Mouse (Mus musculus) forebrain, embryonic 14.5 days (tissue): ENCODE measurements around the gene Fars2. TPM values are rescaled to one million over a fixed set of nuclear protein-coding genes. Genes with fewer than 3 reads are reported as not detected.

Experiments
- ATAC-seq: fragments of 200-750 bp; cut with Nextera tagmentation; 2 replicates; pipeline ENCODE4 v1.8.0; 2017; ENCODE audit warnings: mild to moderate bottlenecking, moderate library complexity
- DNase-seq: peaks from one replicate; pipeline ENCODE4 v3.0.0-alpha.2; 2015; ENCODE audit warnings: low spot score
- H3K27ac ChIP-seq: fragments of 300-500 bp; sonication (generic); 2 replicates; pipeline ENCODE4 v1.5.1; 2014; ENCODE audit warnings: low read depth, mild to moderate bottlenecking, control low read depth, low read length, moderate library complexity
- H3K27me3 ChIP-seq: fragments of 300-500 bp; sonication (generic); replicated peaks from 2 replicates; pipeline ENCODE4 v1.6.1; 2014; ENCODE audit warnings: low read length, control low read depth, mixed read lengths; ENCODE audit not compliant: control insufficient read depth, insufficient read depth
- H3K36me3 ChIP-seq: fragments of 300-500 bp; sonication (generic); 2 replicates; pipeline ENCODE4 v1.6.1; 2014; ENCODE audit warnings: low read length, control low read depth; ENCODE audit not compliant: control insufficient read depth, insufficient read depth
- H3K4me1 ChIP-seq: fragments of 300-500 bp; sonication (generic); 2 replicates; pipeline ENCODE4 v1.6.1; 2014; ENCODE audit warnings: antibody characterized with exemption, low read length, control low read depth; ENCODE audit not compliant: control insufficient read depth, insufficient read depth
- H3K4me2 ChIP-seq: fragments of 300-500 bp; sonication (generic); 2 replicates; pipeline ENCODE4 v1.6.1; 2014; ENCODE audit warnings: mild to moderate bottlenecking, control low read depth, low read length
- H3K4me3 ChIP-seq: fragments of 300-500 bp; sonication (generic); 2 replicates; pipeline ENCODE4 v1.5.1; 2014; ENCODE audit warnings: low read depth, low read length, control low read depth
- H3K9ac ChIP-seq: fragments of 300-500 bp; sonication (generic); 2 replicates; pipeline ENCODE4 v1.6.1; 2014; ENCODE audit warnings: mild to moderate bottlenecking, low read length, control low read depth, moderate library complexity
- H3K9me3 ChIP-seq: fragments of 300-500 bp; sonication (generic); replicated peaks from 2 replicates; pipeline ENCODE4 v1.6.1; 2016; ENCODE audit warnings: low read length, control low read depth, mixed read lengths; ENCODE audit not compliant: control insufficient read depth
- WGBS: fragments of 180-500 bp; shearing (Covaris S2); extraction: QIAGEN DNeasy Blood & Tissue Kit; methylation state at CpG from one replicate; pipeline ENCODE4 v1.1.7; 2014; 5-methylcytosine and 5-hydroxymethylcytosine counted together
- polyA plus RNA-seq: library from polyadenylated mRNA; unstranded; fragments of >200 nt; fragmentation: Nextera tagmentation; extraction: Ambion mirVana; gene quantifications from 2 replicates; pipeline ENCODE4 v1.2.1, GENCODE M21; 2014

The Fars2 gene
- polyA plus RNA-seq, 1 experiment from 2014 or later: 35.5 TPM

DNA sequence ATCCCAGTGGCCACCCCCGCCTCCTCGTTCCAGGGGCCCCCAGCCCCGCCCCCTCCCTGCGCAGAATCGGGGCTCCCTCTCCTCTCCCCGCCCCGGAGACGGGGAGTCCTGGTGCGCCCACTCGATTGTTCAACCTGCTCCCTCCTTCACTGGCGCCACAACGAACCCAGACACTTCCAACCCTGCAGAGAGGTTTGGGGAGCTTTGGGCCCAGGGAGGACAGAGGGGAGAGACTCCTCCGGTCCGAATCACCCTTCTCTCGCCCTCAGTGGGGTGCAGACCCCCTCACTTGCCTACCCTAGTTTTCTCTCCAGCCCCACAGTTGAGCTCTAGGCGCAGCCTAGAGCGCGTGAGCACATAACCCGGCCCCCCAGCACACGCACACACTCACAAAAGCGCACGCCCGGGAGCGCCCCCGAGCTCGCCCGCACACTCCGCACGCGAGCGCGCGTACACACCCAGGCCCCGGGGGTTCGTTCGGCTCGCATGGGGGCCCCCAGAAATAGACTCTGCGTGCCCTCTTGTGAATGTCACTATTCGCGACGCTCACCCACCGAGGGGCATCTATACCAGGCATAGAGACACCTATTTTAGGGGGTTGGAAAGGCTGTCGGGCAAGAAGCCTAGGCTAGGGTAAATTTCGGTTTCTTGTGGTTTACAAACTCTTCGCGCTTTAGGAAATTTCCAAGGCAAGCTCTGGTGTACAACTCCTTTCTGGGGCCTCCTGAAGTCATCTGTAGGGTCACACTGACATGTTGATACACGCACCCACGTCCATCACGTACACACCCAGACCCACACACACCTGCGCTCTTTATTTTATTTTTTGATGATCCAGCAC is 617.7 kb downstream of the Fars2 start, which contains the start of gene Nrn1:
Gene Nrn1 (minus strand): TSS at position 401 of the 841 bp plus-strand sequence.
- peak within 1 kb of the TSS; percentile 82 for H3K9ac ChIP-seq
- peak within 1 kb of the TSS; percentile 70 for H3K4me2 ChIP-seq
- peak within 1 kb of the TSS; percentile 94 for H3K27ac ChIP-seq
- H3K4me3 ChIP-seq: peak within 1 kb of the TSS; percentile 49
- H3K4me1 ChIP-seq: no peaks in the 10 kb centered on the region
- no peaks in the 10 kb centered on the region for H3K36me3 ChIP-seq
- peak; percentile 76 for DNase-seq
- H3K27me3 ChIP-seq: peaks cover 18% of the 10 kb centered on the region
- H3K9me3 ChIP-seq: no peaks in the 10 kb centered on the region
- 1% methylated on average over 50 of the region's 50 CpGs for WGBS
- ATAC-seq: peak; percentile 43

- WGBS: under 1% methylated on average over 38 of the region's 39 CpGs
- Histone ChIP-seq H3K9ac (peak overlapping the region; percentile 73), H3K9me3 (no peaks in the 10 kb centered on the region), H3K27ac (peak overlapping the region; percentile 94), H3K36me3 (no peaks in the 10 kb centered on the region), H3K27me3 (peaks cover 15% of the 10 kb centered on the region; the same call in 1 of the 2 replicates), H3K4me3 (peak overlapping the region; percentile 49), H3K4me1 (no peaks in the 10 kb centered on the region), H3K4me2 (peak overlapping the region; percentile 70)
- ATAC-seq (peak; percentile 87), DNase-seq (peak; percentile 93)
Measured at GRCm38 (mm10) chr13:36735901-36736618, 618.8 kb downstream of the Fars2 start.

DNA sequence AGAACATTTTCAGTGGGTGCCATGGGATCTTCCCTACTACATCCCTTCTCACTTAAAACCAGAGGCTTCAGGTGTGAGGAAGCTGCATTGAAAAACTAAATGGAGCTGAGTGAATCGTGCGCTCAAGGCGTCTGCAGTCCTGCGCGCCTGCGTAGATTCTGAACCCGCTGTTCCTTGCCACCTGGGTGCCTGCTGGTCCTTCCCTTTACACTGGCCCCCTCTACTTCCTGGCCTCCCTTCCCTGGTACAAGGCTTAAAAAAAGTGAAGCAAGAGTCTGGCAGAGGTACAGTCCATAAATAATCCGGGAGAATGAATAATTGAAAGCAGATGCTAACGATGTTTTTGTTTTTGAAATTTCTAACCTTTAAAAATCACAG is 619.4 kb downstream of the Fars2 start:
- DNase-seq (no peak), ATAC-seq (peak; percentile 16)
- H3K9ac ChIP-seq: peak overlapping the region; percentile 73
- H3K4me1 ChIP-seq: no peaks in the 10 kb centered on the region
- no peaks in the 10 kb centered on the region for H3K9me3 ChIP-seq
- peaks cover 15% of the 10 kb centered on the region; the same call in 1 of the 2 replicates for H3K27me3 ChIP-seq
- no peaks in the 10 kb centered on the region for H3K36me3 ChIP-seq
- H3K4me2 ChIP-seq: peak overlapping the region; percentile 70
- H3K4me3 ChIP-seq: peak overlapping the region; percentile 49
- H3K27ac ChIP-seq: peak overlapping the region; percentile 94
- 7% methylated on average over 9 of the region's 9 CpGs for WGBS

GRCm38 (mm10) chr13:36750056-36750455 is 632.8 kb downstream of the Fars2 start:
- WGBS: 47% methylated on average over 2 of the region's 2 CpGs
- H3K4me2 ChIP-seq: no peak overlapping the region
- no peak overlapping the region for H3K27ac ChIP-seq
- H3K9me3 ChIP-seq: no peaks in the 10 kb centered on the region
- no peaks in the 10 kb centered on the region for H3K27me3 ChIP-seq
- H3K36me3 ChIP-seq: no peaks in the 10 kb centered on the region
- ATAC-seq (no peak), DNase-seq (peak; percentile 19)
- H3K9ac ChIP-seq: no peak overlapping the region
- peaks cover 4% of the 10 kb centered on the region; the same call in 1 of the 2 replicates for H3K4me1 ChIP-seq
- no peak overlapping the region for H3K4me3 ChIP-seq

- Histone ChIP-seq H3K4me3 (no peak overlapping the region), H3K9me3 (no peaks in the 10 kb centered on the region), H3K27ac (no peak overlapping the region), H3K36me3 (no peaks in the 10 kb centered on the region), H3K4me2 (no peak overlapping the region), H3K9ac (no peak overlapping the region), H3K27me3 (no peaks in the 10 kb centered on the region), H3K4me1 (peaks cover 4% of the 10 kb centered on the region; the same call in 1 of the 2 replicates)
- DNase-seq (peak; percentile 34), ATAC-seq (no peak)
- 36% methylated on average over 3 of the region's 3 CpGs for WGBS
Measured at GRCm38 (mm10) chr13:36751861-36752260, 634.6 kb downstream of the Fars2 start.

GRCm38 (mm10) chr13:36766801-36767200 is 649.6 kb downstream of the Fars2 start:
- H3K9me3 ChIP-seq: no peaks in the 10 kb centered on the region
- 34% methylated on average over 2 of the region's 2 CpGs for WGBS
- peak; percentile 11 for DNase-seq
- H3K36me3 ChIP-seq: no peaks in the 10 kb centered on the region
- H3K27ac ChIP-seq: no peak overlapping the region
- H3K4me2 ChIP-seq: no peak overlapping the region
- ATAC-seq: no peak
- H3K4me3 ChIP-seq: no peak overlapping the region
- H3K9ac ChIP-seq: no peak overlapping the region
- no peaks in the 10 kb centered on the region for H3K4me1 ChIP-seq
- no peaks in the 10 kb centered on the region for H3K27me3 ChIP-seq

Other genes starting within 250 kb of the Fars2 start
- gene Rpp40, start 211.1 kb upstream of the Fars2 start, polyA plus RNA-seq: 7.8 and 9.2 TPM in 2 replicates
- gene Ppp1r3g, start 158.6 kb upstream of the Fars2 start, polyA plus RNA-seq: 0.59 and 0.76 TPM in 2 replicates
- 39.0 and 41.3 TPM in 2 replicates for gene Lyrm4, start 114 bp downstream of the Fars2 start, polyA plus RNA-seq